Mouse (Mus musculus): ENCODE data around the gene Zfp948. TPM values are rescaled to one million over a fixed set of nuclear protein-coding genes. Genes with fewer than 3 reads are reported as not detected.

Zfp948 gene
- total and polyA plus RNA-seq, 3 experiments = 0.72 to 1.6 (median 0.74) TPM

- Histone ChIP-seq H3K27me3 (replicated peaks) (no peaks in the 10 kb centered on the region), H3K27ac (ENCODE audit: insufficient read depth, low read depth) (no peak overlapping the region), H3K4me3 (replicated peaks in 1 of 3; ENCODE audit: low read depth in 2 of 3, low read length in 2 of 3, poor library complexity in 1 of 3) (no peak overlapping the region), H3K4me1 (ENCODE audit: control insufficient read depth in 1 of 2, insufficient read depth in 2 of 2) (peaks cover 4 to 17% of the 10 kb centered on the region in 2 experiments; a peak in 3 of 4 replicates), H3K79me2 (replicated peaks; ENCODE audit: control insufficient read depth, extremely low read depth, insufficient read depth, poor library complexity, severe bottlenecking) (peaks cover 7% of the 10 kb centered on the region), H3K9ac (ENCODE audit: insufficient read depth, low read depth) (no peak overlapping the region), H3K9me3 (replicated peaks; ENCODE audit: low read length) (no peaks in the 10 kb centered on the region), H3K4me2 (ENCODE audit: insufficient read depth, low read depth, poor library complexity, severe bottlenecking) (no peak overlapping the region), H3K36me3 (replicated peaks in 1 of 2; ENCODE audit: control insufficient read depth in 1 of 2, insufficient read depth in 1 of 2, low read length in 1 of 2) (no peaks in the 10 kb centered on the region)
- TF ChIP-seq POLR2A (IDR thresholded peaks at IDR 0.05; ENCODE audit: low read depth, low read length) (no peak), USF1 (IDR thresholded peaks at IDR 0.05; ENCODE audit: low read depth, low read length) (no peak)
- DNase-seq (ENCODE audit: extremely low read depth) = no peak
- in situ Hi-C loops (cut with MboI; ENCODE audit: low pct_ligation_motif_present, low pct_unique_long_range_greater_than_20kb, low sequenced_read_pairs) (no loop called here), dilution Hi-C loops (cut with MboI; ENCODE audit: extremely low pct_ligation_motif_present, extremely low pct_unique_long_range_greater_than_20kb, low sequenced_read_pairs) (no loop called here)
Measured at GRCm38 (mm10) chr17:21532101-21532951, 34.5 kb upstream of the Zfp948 start.

DNA sequence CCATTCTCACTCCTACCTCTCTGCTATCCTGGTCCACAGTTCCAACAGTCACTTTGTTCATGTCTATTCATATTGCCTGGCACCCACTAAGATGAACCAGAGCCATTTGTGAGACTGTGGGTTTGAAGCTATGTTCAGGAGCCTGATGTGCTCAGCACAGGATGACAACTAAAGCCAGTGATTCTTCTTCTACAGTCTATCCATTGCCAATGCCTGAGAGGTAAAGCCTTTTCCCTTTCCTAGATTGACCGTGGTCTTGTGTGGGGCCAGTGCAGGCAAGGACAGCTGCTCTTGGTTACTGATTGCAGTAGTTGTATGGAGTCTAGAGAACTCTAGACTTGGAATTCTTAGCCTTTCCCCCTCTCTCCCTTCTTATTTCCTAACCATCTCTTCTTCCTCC lies 32.8 kb upstream of the Zfp948 start:
- Histone ChIP-seq H3K27ac (ENCODE audit: insufficient read depth, low read depth) (no peak overlapping the region), H3K79me2 (replicated peaks; ENCODE audit: control insufficient read depth, extremely low read depth, insufficient read depth, poor library complexity, severe bottlenecking) (peaks cover 13% of the 10 kb centered on the region), H3K9me3 (replicated peaks; ENCODE audit: low read length) (no peaks in the 10 kb centered on the region), H3K9ac (ENCODE audit: insufficient read depth, low read depth) (peak overlapping the region; percentile 83; the same call in 1 of the 2 replicates), H3K27me3 (replicated peaks) (no peaks in the 10 kb centered on the region), H3K4me3 (replicated peaks in 1 of 3; ENCODE audit: low read depth in 2 of 3, low read length in 2 of 3, poor library complexity in 1 of 3) (no peak overlapping the region), H3K4me2 (ENCODE audit: insufficient read depth, low read depth, poor library complexity, severe bottlenecking) (peak overlapping the region; percentile 7; the same call in 1 of the 2 replicates), H3K36me3 (replicated peaks in 1 of 2; ENCODE audit: control insufficient read depth in 1 of 2, insufficient read depth in 1 of 2, low read length in 1 of 2) (peaks cover 0 to 7% of the 10 kb centered on the region in 2 experiments), H3K4me1 (ENCODE audit: control insufficient read depth in 1 of 2, insufficient read depth in 2 of 2) (peaks cover 4 to 29% of the 10 kb centered on the region in 2 experiments; a peak in 3 of 4 replicates)
- in situ Hi-C loops (cut with MboI; ENCODE audit: low pct_ligation_motif_present, low pct_unique_long_range_greater_than_20kb, low sequenced_read_pairs) (no loop called here), dilution Hi-C loops (cut with MboI; ENCODE audit: extremely low pct_ligation_motif_present, extremely low pct_unique_long_range_greater_than_20kb, low sequenced_read_pairs) (no loop called here)
- no peak for DNase-seq (ENCODE audit: extremely low read depth)
- TF ChIP-seq EP300 (IDR thresholded peaks at IDR 0.05; ENCODE audit: low read length) (no peak), ZMIZ1 (IDR thresholded peaks at IDR 0.05; ENCODE audit: low read depth, low read length) (no peak), ZNF384 (IDR thresholded peaks at IDR 0.05; ENCODE audit: low read depth, low read length) (no peak), MAX (IDR thresholded peaks at IDR 0.05; ENCODE audit: low read length) (no peak), USF1 (IDR thresholded peaks at IDR 0.05; ENCODE audit: low read depth, low read length) (no peak), E2F4 (IDR thresholded peaks at IDR 0.05; ENCODE audit: insufficient replicate concordance, low read depth, low read length) (no peak), USF2 (conservative IDR thresholded peaks at IDR 0.05; ENCODE audit: low read depth, low read length) (no peak), CHD1 (IDR thresholded peaks at IDR 0.05; ENCODE audit: low read depth, low read length) (no peak), GABPA (IDR thresholded peaks at IDR 0.05; ENCODE audit: insufficient replicate concordance, low read depth, low read length) (no peak), NELFE (IDR thresholded peaks at IDR 0.05; ENCODE audit: low read depth, low read length) (no peak)
